Mouse (Mus musculus) kidney, embryonic 15.5 days (tissue): ENCODE measurements around the gene Tomm22. TPM values are rescaled to one million over a fixed set of nuclear protein-coding genes. Genes with fewer than 3 reads are reported as not detected.
A peak's percentile ranks its signal among the peaks of the same experiment; 100 is the strongest.

ENCODE experiments used
- ATAC-seq: fragments of 200-750 bp; cut with Nextera tagmentation; replicated peaks from 2 replicates; pipeline ENCODE4 v1.8.0; 2017; ENCODE audit warnings: moderate TSS enrichment; ENCODE audit not compliant: low FRiP score
- H3K27ac ChIP-seq: fragments of 300-500 bp; sonication (generic); 2 replicates; pipeline ENCODE4 v1.5.1; 2015; ENCODE audit warnings: mild to moderate bottlenecking, inconsistent platforms
- H3K27me3 ChIP-seq: fragments of 300-500 bp; sonication (generic); 2 replicates; pipeline ENCODE4 v1.6.1; 2015; ENCODE audit warnings: inconsistent platforms
- H3K36me3 ChIP-seq: fragments of 300-500 bp; sonication (generic); 2 replicates; pipeline ENCODE4 v1.6.1; 2015; ENCODE audit warnings: inconsistent platforms
- H3K4me1 ChIP-seq: fragments of 300-500 bp; sonication (generic); 2 replicates; pipeline ENCODE4 v1.6.1; 2015; ENCODE audit warnings: inconsistent platforms
- H3K4me2 ChIP-seq: fragments of 300-500 bp; sonication (generic); 2 replicates; pipeline ENCODE4 v1.6.1; 2015; ENCODE audit warnings: moderate library complexity, mild to moderate bottlenecking, inconsistent platforms
- H3K4me3 ChIP-seq: fragments of 300-500 bp; sonication (generic); replicated peaks from 2 replicates; pipeline ENCODE4 v1.5.1; 2015; ENCODE audit warnings: mild to moderate bottlenecking, inconsistent platforms
- H3K9ac ChIP-seq: fragments of 300-500 bp; sonication (generic); 2 replicates; pipeline ENCODE4 v1.6.1; 2015; ENCODE audit warnings: mild to moderate bottlenecking, inconsistent platforms
- H3K9me3 ChIP-seq: fragments of 300-500 bp; sonication (generic); replicated peaks from 2 replicates; pipeline ENCODE4 v1.6.1; 2016; ENCODE audit warnings: inconsistent platforms
- WGBS: fragments of 180-500 bp; shearing (Covaris S2); methylation state at CpG from one replicate; pipeline ENCODE4 v1.1.7; 2015; ENCODE audit warnings: mixed read lengths; 5-methylcytosine and 5-hydroxymethylcytosine counted together
- polyA plus RNA-seq: library from polyadenylated mRNA; unstranded; fragments of >200 nt; fragmentation: Nextera tagmentation; extraction: Ambion mirVana; gene quantifications from 2 replicates; pipeline ENCODE4 v1.2.1, GENCODE M21; 2015

Gene Tomm22
- 249 and 266 TPM in 2 replicates for polyA plus RNA-seq

- H3K4me3 ChIP-seq, result peak within 1 kb of the TSS; percentile 97
- no peaks in the 10 kb centered on the region for H3K9me3 ChIP-seq
- WGBS, result 18% methylated on average over 33 of the region's 33 CpGs
- peak; percentile 96 for ATAC-seq
- peak within 1 kb of the TSS; percentile 73 for H3K4me2 ChIP-seq
- peaks cover 8% of the 10 kb centered on the region for H3K4me1 ChIP-seq
- H3K9ac ChIP-seq, result peak within 1 kb of the TSS; percentile 86
- H3K36me3 ChIP-seq, result peaks cover 54% of the 10 kb centered on the region
- H3K27ac ChIP-seq, result no peak within 1 kb of the TSS
- H3K27me3 ChIP-seq, result no peaks in the 10 kb centered on the region
Measured at GRCm38 (mm10) chr15:79670249-79670971, at the start of gene Tomm22. TSS of gene Tomm22 (plus strand) at chr15:79670861.

GRCm38 (mm10) chr15:79630471-79630870, 40.2 kb upstream of the Tomm22 start:
- Histone ChIP-seq H3K9me3 (no peaks in the 10 kb centered on the region), H3K27ac (no peak overlapping the region), H3K4me2 (no peak overlapping the region), H3K9ac (no peak overlapping the region), H3K4me1 (peaks cover 7% of the 10 kb centered on the region; the same call in 1 of the 2 replicates), H3K27me3 (no peaks in the 10 kb centered on the region), H3K4me3 (no peak overlapping the region), H3K36me3 (peaks cover 29% of the 10 kb centered on the region)
- no peak for ATAC-seq
- 41% methylated on average over 2 of the region's 2 CpGs for WGBS

- H3K27me3 ChIP-seq, result no peaks in the 10 kb centered on the region
- no peak overlapping the region for H3K4me3 ChIP-seq
- H3K9ac ChIP-seq, result no peak overlapping the region
- no peaks in the 10 kb centered on the region for H3K9me3 ChIP-seq
- no peak overlapping the region for H3K4me2 ChIP-seq
- H3K4me1 ChIP-seq, result no peaks in the 10 kb centered on the region
- no peak overlapping the region for H3K27ac ChIP-seq
- 63% methylated on average over 12 of the region's 12 CpGs for WGBS
- no peak for ATAC-seq
- H3K36me3 ChIP-seq, result peaks cover 12% of the 10 kb centered on the region
Measured at GRCm38 (mm10) chr15:79641135-79641817, 29.4 kb upstream of the Tomm22 start.

GRCm38 (mm10) chr15:79645483-79645882, 25.2 kb upstream of the Tomm22 start:
- H3K27ac ChIP-seq, result no peak overlapping the region
- H3K9me3 ChIP-seq, result no peaks in the 10 kb centered on the region
- H3K27me3 ChIP-seq, result no peaks in the 10 kb centered on the region
- H3K9ac ChIP-seq, result no peak overlapping the region
- H3K36me3 ChIP-seq, result peaks cover 10% of the 10 kb centered on the region; the same call in 1 of the 2 replicates
- no peaks in the 10 kb centered on the region for H3K4me1 ChIP-seq
- ATAC-seq, result no peak
- H3K4me2 ChIP-seq, result no peak overlapping the region
- 88% methylated on average over 2 of the region's 2 CpGs for WGBS
- H3K4me3 ChIP-seq, result no peak overlapping the region

GRCm38 (mm10) chr15:79648130-79648529, 22.5 kb upstream of the Tomm22 start:
- Histone ChIP-seq H3K9me3 (no peaks in the 10 kb centered on the region), H3K36me3 (peaks cover 5% of the 10 kb centered on the region; the same call in 1 of the 2 replicates), H3K4me3 (no peak overlapping the region), H3K4me1 (no peaks in the 10 kb centered on the region), H3K4me2 (no peak overlapping the region), H3K9ac (no peak overlapping the region), H3K27ac (no peak overlapping the region), H3K27me3 (no peaks in the 10 kb centered on the region)
- 88% methylated on average over 12 of the region's 12 CpGs for WGBS
- ATAC-seq, result no peak

GRCm38 (mm10) chr15:79650569-79650968, 20.1 kb upstream of the Tomm22 start:
- no peak for ATAC-seq
- H3K27me3 ChIP-seq, result no peaks in the 10 kb centered on the region

GRCm38 (mm10) chr15:79651481-79651880, 19.2 kb upstream of the Tomm22 start:
- no peak for ATAC-seq
- Histone ChIP-seq H3K9ac (no peak overlapping the region), H3K4me2 (no peak overlapping the region), H3K4me3 (no peak overlapping the region), H3K36me3 (peaks cover 5% of the 10 kb centered on the region; the same call in 1 of the 2 replicates), H3K27ac (no peak overlapping the region), H3K4me1 (no peaks in the 10 kb centered on the region), H3K27me3 (no peaks in the 10 kb centered on the region), H3K9me3 (no peaks in the 10 kb centered on the region)
- WGBS, result 82% methylated on average over 4 of the region's 4 CpGs

More at GRCm38 (mm10) chr15:79650569-79650968, 20.1 kb upstream of the Tomm22 start:
- Histone ChIP-seq H3K9me3 (no peaks in the 10 kb centered on the region), H3K9ac (no peak overlapping the region), H3K4me1 (no peaks in the 10 kb centered on the region), H3K4me2 (no peak overlapping the region), H3K4me3 (no peak overlapping the region), H3K27ac (no peak overlapping the region), H3K36me3 (peaks cover 5% of the 10 kb centered on the region; the same call in 1 of the 2 replicates)

GRCm38 (mm10) chr15:79656451-79656850, 14.2 kb upstream of the Tomm22 start:
- Histone ChIP-seq H3K4me1 (peaks cover 11% of the 10 kb centered on the region), H3K27me3 (no peaks in the 10 kb centered on the region), H3K4me2 (no peak overlapping the region), H3K36me3 (0 out of 2 replicates have a peak, but pooled peaks cover 2% of the 10 kb centered on the region), H3K4me3 (no peak overlapping the region), H3K27ac (no peak overlapping the region), H3K9ac (no peak overlapping the region), H3K9me3 (no peaks in the 10 kb centered on the region)
- no peak for ATAC-seq
- WGBS, result 91% methylated on average over 14 of the region's 14 CpGs

- Histone ChIP-seq H3K9me3 (no peaks in the 10 kb centered on the region), H3K4me3 (peak overlapping the region; percentile 72), H3K27ac (peak overlapping the region; percentile 98), H3K36me3 (peaks cover 17% of the 10 kb centered on the region), H3K4me2 (peak overlapping the region; percentile 88), H3K9ac (peak overlapping the region; percentile 76), H3K4me1 (peaks cover 11% of the 10 kb centered on the region), H3K27me3 (no peaks in the 10 kb centered on the region)
- WGBS, result 2% methylated on average over 16 of the region's 16 CpGs
- ATAC-seq, result peak; percentile 17
Measured at GRCm38 (mm10) chr15:79657837-79658530, 12.7 kb upstream of the Tomm22 start.

GRCm38 (mm10) chr15:79658531-79659375, 11.9 kb upstream of the Tomm22 start, which contains the start of the genes Fam227a and Cby1:
TSS of gene Fam227a (minus strand) at chr15:79658956.
TSS of gene Cby1 (plus strand) at chr15:79659199.
- Histone ChIP-seq H3K27ac (peak within 1 kb of the TSS; percentile 98), H3K36me3 (peaks cover 24% of the 10 kb centered on the region), H3K4me1 (peaks cover 11% of the 10 kb centered on the region), H3K4me2 (peak within 1 kb of the TSS; percentile 88), H3K9me3 (no peaks in the 10 kb centered on the region), H3K27me3 (no peaks in the 10 kb centered on the region), H3K4me3 (peak within 1 kb of the TSS; percentile 72), H3K9ac (peak within 1 kb of the TSS; percentile 76)
- peak; percentile 93 for ATAC-seq
- under 1% methylated on average over 55 of the region's 55 CpGs for WGBS

- Histone ChIP-seq H3K36me3 (peaks cover 39% of the 10 kb centered on the region), H3K4me3 (no peak overlapping the region), H3K27me3 (no peaks in the 10 kb centered on the region), H3K4me2 (no peak overlapping the region), H3K27ac (no peak overlapping the region), H3K9ac (no peak overlapping the region), H3K9me3 (no peaks in the 10 kb centered on the region), H3K4me1 (peaks cover 11% of the 10 kb centered on the region)
- ATAC-seq, result no peak
- WGBS, result 74% methylated on average over 4 of the region's 4 CpGs
Measured at GRCm38 (mm10) chr15:79661852-79662251, 8.8 kb upstream of the Tomm22 start.
